Mouse (Mus musculus): ENCODE results near the gene Por. TPM values are rescaled to one million over a fixed set of nuclear protein-coding genes. Genes with fewer than 3 reads are reported as not detected.

Gene Por
- polyA plus RNA-seq, 1 experiment from 2014 or later = 93.9 TPM

DNA sequence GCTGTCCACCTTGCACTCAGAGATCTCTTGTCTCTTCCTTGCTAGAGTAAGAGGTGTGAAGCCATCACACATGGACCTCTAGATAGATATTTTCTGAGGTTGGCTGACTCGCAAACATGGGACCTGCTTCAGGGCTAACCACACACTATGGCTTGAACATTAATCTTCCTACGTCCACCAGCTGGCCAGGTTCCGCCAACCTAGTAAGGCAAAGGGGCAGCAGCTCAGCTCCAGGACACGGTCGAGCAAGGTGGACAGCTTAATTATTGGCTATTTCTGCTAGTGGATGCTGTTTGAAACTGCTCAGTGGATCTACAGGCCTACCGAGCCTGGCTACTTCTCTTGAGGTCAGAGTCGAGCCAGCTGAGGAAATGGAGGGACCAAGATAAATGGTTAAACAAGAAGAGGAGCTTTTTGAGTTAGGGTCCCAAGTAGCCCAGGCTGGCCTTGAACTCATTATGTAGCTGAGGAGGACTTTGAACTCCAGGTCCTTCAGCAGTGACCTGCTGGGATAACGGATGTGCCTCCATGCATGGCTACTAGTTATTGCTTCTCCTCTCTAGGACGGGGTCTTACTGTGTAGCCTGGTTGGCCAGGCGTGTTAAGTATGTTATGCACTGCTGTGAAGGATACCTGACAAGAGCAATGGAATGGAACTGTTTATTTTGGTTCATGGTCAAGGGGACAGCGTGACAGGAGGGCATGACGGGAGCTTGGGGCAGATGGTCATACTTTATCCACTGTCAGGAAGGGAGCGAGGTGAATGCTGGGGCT lies 41.9 kb downstream of the Por start:
- WGBS = 85% methylated on average over 13 of the region's 13 CpGs

DNA sequence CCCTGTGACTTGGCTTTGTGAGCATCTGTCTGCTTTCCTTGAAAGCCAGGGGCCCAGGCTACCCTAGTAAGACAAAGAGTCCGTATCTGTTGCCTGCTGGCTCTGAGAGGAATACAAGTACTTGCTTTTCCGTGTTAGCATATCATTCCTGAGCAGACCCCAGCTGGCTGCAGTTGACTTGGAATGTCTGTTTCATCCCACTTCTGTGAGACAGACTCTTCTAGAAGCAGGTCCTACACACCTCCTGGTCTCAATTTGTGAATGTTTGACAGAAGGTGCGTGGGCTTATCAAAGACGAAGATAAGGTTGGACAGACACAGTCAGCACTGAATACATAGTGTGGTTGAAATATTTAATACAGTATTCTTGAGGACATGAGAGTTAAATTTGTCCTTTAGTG lies 43.0 kb downstream of the Por start:
- Histone ChIP-seq H3K4me2 (ENCODE audit: low read depth) (no peak overlapping the region), H3K27ac (ENCODE audit: low read depth, low read length) (no peak overlapping the region), H3K4me3 (ENCODE audit: low read depth, low read length) (no peak overlapping the region), H3K4me1 (ENCODE audit: control insufficient read depth, insufficient read depth, low read length) (peaks cover 7% of the 10 kb centered on the region; the same call in 1 of the 2 replicates), H3K9ac (ENCODE audit: low read length) (no peak overlapping the region), H3K9me3 (ENCODE audit: control insufficient read depth, low read length) (no peaks in the 10 kb centered on the region), H3K27me3 (ENCODE audit: control insufficient read depth, insufficient read depth, low read length) (no peaks in the 10 kb centered on the region), H3K36me3 (ENCODE audit: control insufficient read depth, insufficient read depth, low read length) (peaks cover 2% of the 10 kb centered on the region)
- WGBS = 74% methylated on average over 4 of the region's 4 CpGs
- DNase-seq (ENCODE audit: low spot score) (no peak), ATAC-seq (ENCODE audit: insufficient read depth, low FRiP score, low TSS enrichment) (no peak)

More for the DNA sequence above, 41.9 kb downstream of the Por start:
- H3K9ac ChIP-seq (ENCODE audit: low read length) = no peak overlapping the region
- no peak overlapping the region for H3K4me2 ChIP-seq (ENCODE audit: low read depth)
- no peak overlapping the region for H3K27ac ChIP-seq (ENCODE audit: low read depth, low read length)
- no peak overlapping the region for H3K4me3 ChIP-seq (ENCODE audit: low read depth, low read length)
- ATAC-seq (ENCODE audit: insufficient read depth, low FRiP score, low TSS enrichment) = no peak
- peaks cover 2% of the 10 kb centered on the region for H3K36me3 ChIP-seq (ENCODE audit: control insufficient read depth, insufficient read depth, low read length)
- H3K4me1 ChIP-seq (ENCODE audit: control insufficient read depth, insufficient read depth, low read length) = peaks cover 7% of the 10 kb centered on the region; the same call in 1 of the 2 replicates
- H3K27me3 ChIP-seq (ENCODE audit: control insufficient read depth, insufficient read depth, low read length) = no peaks in the 10 kb centered on the region
- H3K9me3 ChIP-seq (ENCODE audit: control insufficient read depth, low read length) = no peaks in the 10 kb centered on the region
- DNase-seq (ENCODE audit: low spot score) = no peak

DNA sequence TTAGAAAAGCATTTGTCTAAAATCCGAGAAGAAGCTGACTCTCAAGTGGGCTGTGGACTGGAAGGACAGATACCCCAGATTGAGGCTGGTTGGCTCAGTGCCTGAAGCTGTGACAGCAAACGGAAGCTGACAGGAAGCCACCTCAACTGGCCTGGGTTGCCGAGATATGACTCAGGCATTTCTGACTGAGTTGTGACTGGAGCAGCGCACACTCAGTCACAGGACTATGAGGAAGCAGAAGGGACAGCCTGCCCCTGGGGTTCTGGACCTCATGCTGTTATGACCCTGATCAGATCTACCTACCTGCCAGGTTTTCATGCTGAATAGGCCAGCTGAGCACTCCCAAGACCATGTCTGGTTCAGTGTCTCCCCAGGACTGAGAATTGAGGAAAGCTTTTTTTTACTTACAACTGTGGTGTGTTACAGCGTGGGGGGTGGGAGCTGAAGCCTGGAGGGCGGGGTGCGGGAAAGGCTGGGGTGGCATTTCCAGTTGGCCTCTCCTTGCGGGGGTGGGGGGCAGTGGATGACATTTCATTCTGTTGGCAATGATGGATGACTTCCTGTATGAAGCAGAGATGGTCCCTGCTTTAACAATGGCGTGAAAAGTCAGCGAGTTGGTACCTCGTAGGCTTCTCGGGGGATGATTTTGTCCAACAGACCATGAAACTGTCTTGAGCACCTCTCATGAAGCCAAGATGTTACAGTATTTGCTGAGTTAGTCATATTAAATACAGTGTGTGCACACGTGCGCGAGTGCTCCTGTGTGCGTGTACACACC lies 43.8 kb downstream of the Por start:
- no peak overlapping the region for H3K4me3 ChIP-seq (ENCODE audit: low read depth, low read length)
- H3K4me2 ChIP-seq (ENCODE audit: low read depth) = no peak overlapping the region
- H3K27ac ChIP-seq (ENCODE audit: low read depth, low read length) = no peak overlapping the region
- H3K4me1 ChIP-seq (ENCODE audit: control insufficient read depth, insufficient read depth, low read length) = peaks cover 7% of the 10 kb centered on the region; the same call in 1 of the 2 replicates
- DNase-seq (ENCODE audit: low spot score) = no peak
- peaks cover 5% of the 10 kb centered on the region for H3K36me3 ChIP-seq (ENCODE audit: control insufficient read depth, insufficient read depth, low read length)
- no peak for ATAC-seq (ENCODE audit: insufficient read depth, low FRiP score, low TSS enrichment)
- H3K9ac ChIP-seq (ENCODE audit: low read length) = no peak overlapping the region
- no peaks in the 10 kb centered on the region for H3K9me3 ChIP-seq (ENCODE audit: control insufficient read depth, low read length)
- no peaks in the 10 kb centered on the region for H3K27me3 ChIP-seq (ENCODE audit: control insufficient read depth, insufficient read depth, low read length)
- 75% methylated on average over 16 of the region's 16 CpGs for WGBS

DNA sequence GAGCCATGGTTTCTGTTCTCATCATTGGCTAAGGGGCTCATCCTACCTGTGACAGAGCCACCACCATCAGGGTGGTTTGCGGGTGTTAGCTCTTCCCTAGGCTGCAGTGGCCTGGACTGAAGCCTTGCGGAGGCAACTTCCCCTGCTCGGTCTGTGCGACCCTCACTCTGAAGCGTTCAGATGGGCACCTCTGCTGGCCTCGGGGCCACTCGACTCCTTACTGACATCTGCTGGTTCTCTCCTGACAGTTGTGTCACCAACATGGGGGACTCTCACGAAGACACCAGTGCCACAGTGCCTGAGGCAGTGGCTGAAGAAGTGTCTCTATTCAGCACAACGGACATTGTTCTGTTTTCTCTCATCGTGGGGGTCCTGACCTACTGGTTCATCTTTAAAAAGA lies 45.8 kb downstream of the Por start:
- H3K27ac ChIP-seq (ENCODE audit: low read depth, low read length) = no peak overlapping the region
- no peak overlapping the region for H3K9ac ChIP-seq (ENCODE audit: low read length)
- no peaks in the 10 kb centered on the region for H3K27me3 ChIP-seq (ENCODE audit: control insufficient read depth, insufficient read depth, low read length)
- DNase-seq (ENCODE audit: low spot score) (no peak), ATAC-seq (ENCODE audit: insufficient read depth, low FRiP score, low TSS enrichment) (no peak)
- H3K9me3 ChIP-seq (ENCODE audit: control insufficient read depth, low read length) = no peaks in the 10 kb centered on the region
- H3K36me3 ChIP-seq (ENCODE audit: control insufficient read depth, insufficient read depth, low read length) = peaks cover 9% of the 10 kb centered on the region
- no peak overlapping the region for H3K4me2 ChIP-seq (ENCODE audit: low read depth)
- WGBS = 62% methylated on average over 10 of the region's 10 CpGs
- H3K4me3 ChIP-seq (ENCODE audit: low read depth, low read length) = no peak overlapping the region
- H3K4me1 ChIP-seq (ENCODE audit: control insufficient read depth, insufficient read depth, low read length) = peaks cover 7% of the 10 kb centered on the region; the same call in 1 of the 2 replicates

DNA sequence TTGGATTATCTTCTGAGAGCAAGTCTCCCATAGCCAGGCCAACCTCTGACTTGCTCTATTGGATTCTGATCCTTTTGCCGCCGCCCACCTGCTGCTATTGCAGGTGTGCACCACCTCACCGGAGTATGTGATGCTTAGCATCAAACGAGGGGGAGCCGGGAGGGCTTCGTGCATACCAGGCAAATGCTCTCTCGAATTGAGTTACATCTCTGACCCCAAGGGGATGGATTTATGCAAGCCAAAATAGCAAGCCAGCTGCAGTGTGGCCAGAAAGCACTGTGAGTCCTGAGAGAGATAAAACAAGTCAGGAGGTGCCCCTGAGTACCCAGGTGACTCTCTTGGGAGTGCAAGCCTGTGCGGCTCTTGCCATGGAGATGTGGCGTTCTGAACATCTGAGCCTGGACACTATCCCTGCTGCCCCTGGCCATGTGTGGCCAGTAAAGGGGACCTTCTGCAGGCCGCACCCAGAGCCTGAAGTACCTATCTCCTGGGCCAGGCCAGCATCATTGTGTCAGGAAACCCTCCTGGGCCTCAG lies 49.8 kb downstream of the Por start:
- Histone ChIP-seq H3K27ac (ENCODE audit: low read depth, low read length) (no peak overlapping the region), H3K36me3 (ENCODE audit: control insufficient read depth, insufficient read depth, low read length) (peaks cover 9% of the 10 kb centered on the region), H3K4me1 (ENCODE audit: control insufficient read depth, insufficient read depth, low read length) (peaks cover 12% of the 10 kb centered on the region), H3K4me3 (ENCODE audit: low read depth, low read length) (no peak overlapping the region), H3K9me3 (ENCODE audit: control insufficient read depth, low read length) (no peaks in the 10 kb centered on the region), H3K27me3 (ENCODE audit: control insufficient read depth, insufficient read depth, low read length) (no peaks in the 10 kb centered on the region), H3K4me2 (ENCODE audit: low read depth) (no peak overlapping the region), H3K9ac (ENCODE audit: low read length) (no peak overlapping the region)
- 89% methylated on average over 10 of the region's 10 CpGs for WGBS
- ATAC-seq (ENCODE audit: insufficient read depth, low FRiP score, low TSS enrichment) (no peak), DNase-seq (ENCODE audit: low spot score) (no peak)

DNA sequence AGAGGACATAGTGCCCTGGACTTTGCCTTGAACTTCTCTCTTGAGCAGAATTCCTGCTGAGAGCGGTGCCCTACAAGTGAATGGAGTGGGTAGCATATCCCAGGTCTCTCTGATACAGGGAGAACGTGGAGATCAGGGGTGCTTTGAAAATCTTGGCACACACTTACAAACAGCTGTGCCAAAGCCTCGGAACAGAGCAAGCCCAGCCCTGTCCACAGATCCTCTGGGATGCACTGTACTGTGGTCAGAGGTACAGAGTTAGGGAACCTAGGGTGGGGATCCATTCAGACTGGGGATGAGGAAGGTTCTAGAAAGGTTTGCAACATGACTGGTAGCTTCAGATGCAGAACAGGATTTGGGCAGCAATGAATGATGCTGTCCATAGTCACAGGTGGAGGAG lies 50.3 kb downstream of the Por start:
- H3K4me3 ChIP-seq (ENCODE audit: low read depth, low read length) = no peak overlapping the region
- H3K9me3 ChIP-seq (ENCODE audit: control insufficient read depth, low read length) = no peaks in the 10 kb centered on the region
- no peak overlapping the region for H3K4me2 ChIP-seq (ENCODE audit: low read depth)
- no peaks in the 10 kb centered on the region for H3K27me3 ChIP-seq (ENCODE audit: control insufficient read depth, insufficient read depth, low read length)
- H3K4me1 ChIP-seq (ENCODE audit: control insufficient read depth, insufficient read depth, low read length) = peaks cover 16% of the 10 kb centered on the region
- ATAC-seq (ENCODE audit: insufficient read depth, low FRiP score, low TSS enrichment) = no peak
- no peak overlapping the region for H3K27ac ChIP-seq (ENCODE audit: low read depth, low read length)
- peaks cover 9% of the 10 kb centered on the region for H3K36me3 ChIP-seq (ENCODE audit: control insufficient read depth, insufficient read depth, low read length)
- no peak for DNase-seq (ENCODE audit: low spot score)
- WGBS = 92% methylated on average over 3 of the region's 3 CpGs
- no peak overlapping the region for H3K9ac ChIP-seq (ENCODE audit: low read length)

DNA sequence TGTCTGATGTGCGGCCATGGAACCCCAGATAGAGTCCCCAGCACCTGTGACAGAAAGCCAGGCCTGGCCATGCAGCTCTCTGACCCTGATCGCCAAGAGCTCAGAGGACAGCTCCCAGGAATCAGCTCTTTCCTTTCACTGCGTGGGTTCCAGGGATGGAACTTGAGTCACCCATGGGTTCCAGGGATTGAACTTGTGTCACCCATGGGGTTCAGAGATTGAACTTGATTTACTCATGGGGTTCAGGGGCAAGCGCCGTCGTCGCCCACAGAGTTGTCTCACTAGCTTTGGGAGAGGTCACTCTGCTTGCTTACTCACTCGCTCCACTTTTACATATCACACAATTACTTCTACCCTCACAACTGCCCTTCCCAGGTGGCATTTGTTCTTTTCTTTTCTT lies 51.2 kb downstream of the Por start:
- Histone ChIP-seq H3K4me1 (ENCODE audit: control insufficient read depth, insufficient read depth, low read length) (peaks cover 26% of the 10 kb centered on the region), H3K9me3 (ENCODE audit: control insufficient read depth, low read length) (no peaks in the 10 kb centered on the region), H3K4me3 (ENCODE audit: low read depth, low read length) (no peak overlapping the region), H3K27ac (ENCODE audit: low read depth, low read length) (no peak overlapping the region), H3K9ac (ENCODE audit: low read length) (no peak overlapping the region; the same call in 1 of the 2 replicates), H3K27me3 (ENCODE audit: control insufficient read depth, insufficient read depth, low read length) (no peaks in the 10 kb centered on the region), H3K36me3 (ENCODE audit: control insufficient read depth, insufficient read depth, low read length) (peaks cover 6% of the 10 kb centered on the region; the same call in 1 of the 2 replicates), H3K4me2 (ENCODE audit: low read depth) (no peak overlapping the region)
- 93% methylated on average over 8 of the region's 8 CpGs for WGBS
- DNase-seq (ENCODE audit: low spot score) (no peak), ATAC-seq (ENCODE audit: insufficient read depth, low FRiP score, low TSS enrichment) (no peak)

DNA sequence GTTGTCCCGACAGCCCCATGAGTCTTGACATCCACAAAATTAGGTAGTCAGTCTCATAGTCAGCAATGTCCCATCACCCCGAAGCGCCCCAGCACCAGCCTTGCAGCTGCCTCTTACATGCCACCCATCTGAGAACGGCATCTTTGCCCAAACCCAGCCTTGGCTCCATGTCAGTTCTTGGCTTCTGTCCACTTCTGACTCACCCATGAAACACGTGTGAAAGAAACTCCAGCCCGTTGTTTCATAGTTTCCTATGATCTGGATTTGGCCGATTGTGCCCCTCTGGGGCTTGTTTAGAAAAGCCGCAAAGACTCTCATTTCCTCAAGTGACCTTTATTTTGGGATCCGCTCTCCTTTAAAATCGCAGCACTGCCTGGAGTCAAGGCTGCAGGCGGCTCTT lies 52.3 kb downstream of the Por start:
- H3K9ac ChIP-seq (ENCODE audit: low read length) = no peak overlapping the region
- H3K4me1 ChIP-seq (ENCODE audit: control insufficient read depth, insufficient read depth, low read length) = peaks cover 30% of the 10 kb centered on the region
- H3K4me3 ChIP-seq (ENCODE audit: low read depth, low read length) = no peak overlapping the region
- H3K27ac ChIP-seq (ENCODE audit: low read depth, low read length) = no peak overlapping the region
- 94% methylated on average over 11 of the region's 11 CpGs for whole genome bisulfite sequencing
- DNase-seq (ENCODE audit: low spot score) (no peak), ATAC-seq (ENCODE audit: insufficient read depth, low FRiP score, low TSS enrichment) (no peak)
- peaks cover 6% of the 10 kb centered on the region; the same call in 1 of the 2 replicates for H3K36me3 ChIP-seq (ENCODE audit: control insufficient read depth, insufficient read depth, low read length)
- no peak overlapping the region for H3K4me2 ChIP-seq (ENCODE audit: low read depth)
- H3K9me3 ChIP-seq (ENCODE audit: control insufficient read depth, low read length) = no peaks in the 10 kb centered on the region
- H3K27me3 ChIP-seq (ENCODE audit: control insufficient read depth, insufficient read depth, low read length) = no peaks in the 10 kb centered on the region

Measured in neural tube, embryonic 11.5 days (tissue).